Comparison of ENCODE assay signal across 9 mouse cellular contexts in the genomic region with DNA sequence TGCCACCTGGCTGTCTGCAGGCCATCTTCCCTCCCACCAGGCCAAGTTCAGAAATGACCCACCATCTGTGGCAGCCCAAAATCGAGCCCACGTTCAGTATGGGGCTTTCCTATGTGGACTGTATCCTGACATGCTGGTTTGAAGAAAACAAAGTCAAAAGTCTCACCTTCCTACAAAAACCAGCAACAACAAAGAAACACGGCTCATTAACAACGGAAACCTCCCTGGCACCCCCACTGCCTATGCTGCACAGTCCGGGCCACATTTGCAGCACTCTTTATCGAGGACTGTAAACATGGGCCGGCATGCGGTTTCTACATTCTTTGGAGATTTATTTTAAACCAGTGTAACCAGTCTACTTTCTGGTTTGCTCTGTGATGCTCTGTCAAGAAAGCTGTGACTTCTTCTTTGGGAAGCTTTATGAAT.
DNase-seq lines count a peak whose midpoint lies in the region; ATAC-seq and TF ChIP-seq lines count a peak whose summit lies in the region.
"Had no signal": no experiment of that assay in that cellular context is flagged by ENCODE, and none has a peak within 500 bp of the region (broad histone marks: within the 10 kb centered on the region; RNA-seq: fewer than 3 reads in every experiment).

No protein-coding gene starts in this region.

- DNase-seq in heart, adult 2 months, result no peak
- DNase-seq in heart, postnatal 14 days, result no peak
- no peak for DNase-seq in lung, adult 2 months
- DNase-seq in lung, postnatal 14 days, result no peak
- peak; percentile 60 for DNase-seq in forebrain, postnatal 0 days
- DNase-seq in gastrocnemius, postnatal 4 days (ENCODE audit: low spot score in 2 of 2), result no peak
- no peak for DNase-seq in layer of hippocampus, postnatal 25 days (ENCODE audit: extremely low spot score in 1 of 2, low spot score in 1 of 2)

- peaks cover 64% of the 10 kb centered on the region for H3K36me3 ChIP-seq in heart, adult 2 months (ENCODE audit: control insufficient read depth, insufficient read depth, low read length)
- H3K36me3 ChIP-seq in forebrain, postnatal 0 days (ENCODE audit: insufficient read depth), result peaks cover 7% of the 10 kb centered on the region
- no peaks in the 10 kb centered on the region for H3K36me3 ChIP-seq in neural tube, embryonic 14.5 days (ENCODE audit: control insufficient read depth, insufficient read depth, low read length)

- no peaks in the 10 kb centered on the region for H3K27me3 ChIP-seq in heart, adult 2 months (ENCODE audit: control insufficient read depth, insufficient read depth, low read length)
- H3K27me3 ChIP-seq in forebrain, postnatal 0 days (ENCODE audit: insufficient read depth, low read length), result no peaks in the 10 kb centered on the region
- no peaks in the 10 kb centered on the region for H3K27me3 ChIP-seq in neural tube, embryonic 14.5 days (ENCODE audit: control insufficient read depth, insufficient read depth, low read length)

- no peak for TF ChIP-seq POLR2A in heart, adult 2 months (IDR thresholded peaks at IDR 0.05; ENCODE audit: insufficient read depth, low read depth, low read length)
- TF ChIP-seq POLR2A in lung, adult 2 months (IDR thresholded peaks at IDR 0.05; ENCODE audit: borderline replicate concordance, extremely low read depth, low read depth, low read length), result no peak

- no peak for TF ChIP-seq EP300 in heart, adult 2 months (IDR thresholded peaks at IDR 0.05; ENCODE audit: insufficient read depth, low read depth, low read length)

- ATAC-seq in forebrain, postnatal 0 days, result no peak
- no peak for ATAC-seq in neural tube, embryonic 14.5 days (ENCODE audit: low read depth)
- ATAC-seq: CD4-positive, CD25-positive, alpha-beta regulatory T cell, adult 4 months had no signal

- peak overlapping the region; percentile 17; the same call in 1 of the 2 replicates for H3K4me3 ChIP-seq in heart, adult 2 months
- H3K4me3 ChIP-seq in lung, adult 2 months (replicated peaks; ENCODE audit: extremely low read depth, low read depth, low read length), result peak overlapping the region; percentile 18
- H3K4me3 ChIP-seq in forebrain, postnatal 0 days (ENCODE audit: low read depth, low read length), result peak overlapping the region; percentile 79
- peak overlapping the region; percentile 81 for H3K4me3 ChIP-seq in neural tube, embryonic 14.5 days (ENCODE audit: low read depth, low read length)

- H3K4me1 ChIP-seq in heart, adult 2 months (ENCODE audit: control insufficient read depth, insufficient read depth, low read length), result peaks cover 40% of the 10 kb centered on the region
- H3K4me1 ChIP-seq in lung, adult 2 months (ENCODE audit: control insufficient read depth, insufficient read depth, low read length), result peaks cover 51% of the 10 kb centered on the region
- peaks cover 11% of the 10 kb centered on the region; the same call in 1 of the 2 replicates for H3K4me1 ChIP-seq in forebrain, postnatal 0 days (ENCODE audit: insufficient read depth)
- peaks cover 15% of the 10 kb centered on the region for H3K4me1 ChIP-seq in neural tube, embryonic 14.5 days (ENCODE audit: control insufficient read depth, insufficient read depth, low read length)

- H3K4me2 ChIP-seq in forebrain, postnatal 0 days (ENCODE audit: low read depth), result peak overlapping the region; percentile 92
- peak overlapping the region; percentile 93 for H3K4me2 ChIP-seq in neural tube, embryonic 14.5 days (ENCODE audit: low read depth, low read length)

- TF ChIP-seq CTCF in heart, adult 2 months (IDR thresholded peaks at IDR 0.05), result no peak
- TF ChIP-seq CTCF in lung, adult 2 months (IDR thresholded peaks at IDR 0.05; ENCODE audit: insufficient read depth, low read length), result no peak
- no peak for TF ChIP-seq CTCF in forebrain, postnatal 0 days (IDR thresholded peaks at IDR 0.05; ENCODE audit: low read depth)

- no peaks in the 10 kb centered on the region for H3K9me3 ChIP-seq in forebrain, postnatal 0 days (ENCODE audit: low read length)
- no peaks in the 10 kb centered on the region for H3K9me3 ChIP-seq in neural tube, embryonic 14.5 days (ENCODE audit: control insufficient read depth, low read length)

- H3K27ac ChIP-seq in heart, adult 2 months, result peak overlapping the region; percentile 44; the same call in 1 of the 2 replicates
- peak overlapping the region; percentile 80 for H3K27ac ChIP-seq in forebrain, postnatal 0 days (ENCODE audit: low read depth, low read length)
- H3K27ac ChIP-seq in neural tube, embryonic 14.5 days (ENCODE audit: low read depth, low read length), result peak overlapping the region; percentile 76

- H3K9ac ChIP-seq in heart, adult 2 months (ENCODE audit: low read depth, low read length), result peak overlapping the region; percentile 54
- peak overlapping the region; percentile 92 for H3K9ac ChIP-seq in forebrain, postnatal 0 days
- H3K9ac ChIP-seq in neural tube, embryonic 14.5 days (replicated peaks; ENCODE audit: low read depth, low read length), result peak overlapping the region; percentile 46

- intact Hi-C loops in heart, adult 2 months (cut with DNase I), result no loop called here
- intact Hi-C loops in heart, postnatal 14 days (cut with DNase I), result loop anchor here (2.0 kb wide), 1 partner anchor 50 kb away; no protein-coding TSS in a partner anchor

- H3K79me2 ChIP-seq in heart, adult 2 months (replicated peaks; ENCODE audit: control insufficient read depth, insufficient read depth, low read length), result peaks cover 10% of the 10 kb centered on the region

- WGBS in heart, adult 2 months, result 15% methylated on average over 8 of the region's 8 CpGs
- 28% methylated on average over 8 of the region's 8 CpGs for WGBS in lung, adult 2 months
- 40% methylated on average over 8 of the region's 8 CpGs for WGBS in forebrain, postnatal 0 days
- WGBS in neural tube, embryonic 14.5 days, result 71% methylated on average over 8 of the region's 8 CpGs

Comparison
In these comparisons a context has a peak if more than half of its experiments do, and no peak if none do; other contexts are left out.
1. H3K4me3 ChIP-seq: peak in every context shown above with its lines; median percentile 81 in neural tube, embryonic 14.5 days; 79 in forebrain, postnatal 0 days; 18 in lung, adult 2 months; 17 in heart, adult 2 months.